Mouse (Mus musculus) lung, postnatal 10 days (tissue): ENCODE results near the gene Ror2.
A peak's percentile ranks its signal among the peaks of the same experiment; 100 is the strongest.
"Not testable (repeated sequence)": the region's sequence is repeated elsewhere in the genome, so short reads cannot be mapped to it uniquely, and the experiment has no call there.

Source experiments
- DNase-seq: peaks from one replicate; pipeline ENCODE4 v3.0.0; 2021

Ror2 gene

DNA sequence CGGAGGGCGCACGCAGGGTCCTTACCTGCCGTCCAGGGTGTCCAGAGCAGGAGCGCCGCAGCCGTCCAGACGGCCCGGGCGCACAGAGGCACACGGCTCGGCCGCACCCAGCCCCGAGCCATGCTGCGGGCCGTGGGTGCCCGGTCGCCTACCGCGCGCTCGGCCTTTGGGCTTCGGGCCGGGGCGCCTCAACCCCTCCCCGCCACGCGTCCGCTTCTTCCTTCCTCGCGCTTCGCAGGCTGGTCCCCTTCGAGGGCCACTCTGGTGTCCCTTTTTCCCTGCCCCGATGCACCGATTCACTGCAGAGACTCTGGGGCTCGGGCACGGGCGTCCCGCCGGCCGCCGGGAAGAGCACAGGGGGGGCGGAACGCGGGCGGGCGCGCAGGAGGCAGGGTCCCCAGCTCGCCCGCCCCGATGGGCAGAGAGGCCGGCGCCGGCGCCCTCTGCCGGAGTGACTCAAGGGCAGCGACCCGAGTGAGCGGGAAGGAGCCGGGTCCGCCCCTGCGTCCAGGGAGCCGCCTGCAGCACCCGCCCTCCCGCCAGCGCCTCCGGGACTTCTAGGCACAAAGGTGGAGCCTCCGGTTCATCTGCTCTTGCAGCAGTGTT is at the start of gene Ror2:
Gene Ror2, minus strand, starts transcription at position 369 of the 606 bp plus-strand sequence.
- peak; percentile 84 for DNase-seq

DNA sequence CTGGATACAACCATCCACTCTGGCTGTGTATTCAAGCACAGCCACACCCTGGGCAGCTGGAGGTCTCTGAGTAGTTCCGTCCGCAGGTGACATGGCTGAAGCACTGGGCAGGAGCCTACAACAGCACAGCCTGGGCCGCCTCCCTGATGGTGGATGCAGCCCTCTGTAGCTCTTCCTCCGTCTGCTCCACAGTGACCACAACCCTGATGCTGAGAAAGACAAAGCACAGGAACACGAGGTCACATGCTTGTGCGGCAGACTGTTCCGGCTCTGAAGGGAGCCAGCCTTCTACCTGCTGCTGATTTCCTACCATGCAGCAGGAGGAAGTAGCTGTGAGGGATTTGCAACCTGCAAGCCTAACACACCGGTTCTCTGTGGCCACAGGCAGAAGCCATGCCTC is 47.8 kb upstream of the Ror2 start:
- DNase-seq, result no peak

DNA sequence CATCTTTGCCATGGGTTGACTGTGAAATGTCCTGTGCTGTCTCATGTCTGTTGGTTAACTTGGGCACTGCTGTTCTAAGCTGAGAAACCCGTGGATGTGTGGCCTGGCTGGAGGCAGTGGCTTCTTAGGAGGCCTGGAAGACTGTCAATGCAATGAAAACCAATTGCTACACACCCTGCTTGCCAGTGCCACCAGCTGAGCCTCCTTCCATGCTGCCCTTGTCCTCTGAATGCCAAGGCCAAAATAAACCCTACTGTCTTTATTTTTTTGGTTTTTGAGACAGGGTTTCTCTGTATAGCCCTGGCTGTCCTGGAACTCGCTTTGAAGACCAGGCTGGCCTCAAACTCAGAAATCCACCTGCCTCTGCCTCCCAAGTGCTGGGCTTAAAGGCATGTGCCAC is 44.3 kb upstream of the Ror2 start:
- DNase-seq, result no peak

DNA sequence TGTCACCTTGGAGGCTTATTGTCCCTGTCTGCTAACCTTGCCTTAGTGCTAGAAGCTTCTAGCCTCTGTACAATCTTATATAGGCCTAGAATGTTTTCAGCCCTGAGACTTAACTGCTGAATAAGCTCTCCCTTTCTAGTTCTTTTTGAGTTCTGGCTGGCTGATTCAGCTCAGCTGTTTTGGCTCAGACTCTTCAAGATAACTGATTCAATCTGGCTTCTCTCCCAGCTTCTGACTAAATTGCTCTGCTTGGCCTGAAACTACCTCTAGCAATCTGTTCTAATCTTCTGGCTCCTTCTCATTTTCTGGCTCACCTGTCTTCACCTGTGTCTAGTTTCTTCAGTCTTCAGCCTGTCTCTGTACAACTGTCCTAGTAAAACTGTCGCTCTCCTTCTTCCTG is 39.6 kb upstream of the Ror2 start:
- DNase-seq, result no peak

DNA sequence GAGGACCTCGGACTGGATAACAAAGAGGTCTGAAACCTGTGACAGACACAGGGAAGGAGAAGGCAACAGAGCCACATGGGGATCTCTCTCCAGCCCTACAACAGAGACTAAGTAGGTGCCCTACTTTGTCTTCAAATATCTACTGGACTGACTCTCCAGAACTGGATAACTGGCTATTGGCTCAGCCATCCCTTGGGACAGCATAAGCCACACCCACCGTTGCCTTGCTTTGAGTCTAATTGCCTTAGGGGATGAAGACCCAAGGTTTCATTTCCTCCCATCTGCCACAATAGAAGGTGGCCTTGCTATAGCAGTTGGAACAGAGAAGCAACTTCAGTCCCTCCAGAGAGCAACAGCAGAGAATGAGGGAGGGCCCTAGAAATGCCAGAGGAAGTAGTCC is 37.7 kb upstream of the Ror2 start:
- no peak for DNase-seq

DNA sequence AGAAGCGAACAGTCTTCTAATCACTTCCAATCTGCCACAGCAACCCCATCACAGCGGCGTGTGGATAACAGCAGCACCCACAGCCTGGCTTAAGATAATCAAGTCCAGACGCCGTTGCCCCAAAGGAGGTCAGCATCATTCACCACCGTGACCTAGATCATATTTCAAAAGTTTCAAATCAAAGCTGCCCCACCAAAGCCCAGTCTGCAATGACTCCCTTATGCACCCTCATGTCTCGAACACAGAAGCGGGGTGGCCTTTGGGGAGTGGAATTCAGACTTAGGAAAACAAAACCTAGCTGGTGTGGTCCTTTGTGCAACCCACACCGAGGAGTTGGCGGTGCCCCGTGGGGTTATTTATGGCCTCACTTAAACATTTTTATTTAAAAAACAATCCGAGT is 35.0 kb upstream of the Ror2 start:
- no peak for DNase-seq

DNA sequence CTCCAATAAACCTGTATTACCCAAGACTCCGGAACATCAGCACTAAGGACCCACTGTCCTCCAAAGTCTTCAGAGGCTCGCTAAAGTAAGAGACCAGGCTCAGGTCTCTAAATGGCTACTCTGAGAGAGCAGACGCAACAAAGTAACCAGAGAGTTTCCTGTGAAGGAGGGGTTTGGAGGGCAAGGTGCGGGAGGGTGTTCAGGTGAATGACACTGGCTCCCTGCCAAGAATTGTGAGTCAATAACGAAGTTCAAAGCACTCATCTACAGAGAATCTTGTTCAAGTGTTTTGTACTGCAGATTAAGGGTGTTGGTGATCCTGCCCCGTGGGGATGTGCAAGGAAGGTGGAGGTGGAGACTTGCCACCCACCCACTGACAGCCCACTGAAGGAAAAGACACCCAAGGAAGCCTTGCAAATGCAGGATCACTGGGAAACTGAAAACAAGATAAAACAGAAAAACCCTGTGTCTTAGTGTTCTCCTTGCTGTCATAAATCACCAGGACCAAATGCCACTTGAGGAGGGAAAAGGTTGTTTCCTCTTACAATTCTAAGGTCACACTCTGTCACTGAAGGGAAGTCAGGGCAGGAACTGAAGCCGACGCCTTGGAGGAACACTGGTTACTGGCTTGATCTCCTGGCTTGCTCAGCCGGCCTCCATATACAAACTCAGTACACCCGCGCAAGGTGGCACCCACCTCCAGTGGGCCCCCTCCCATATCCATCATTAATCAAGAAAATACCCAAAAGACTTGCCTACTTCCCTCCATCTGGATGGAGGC is 30.8 kb upstream of the Ror2 start:
- DNase-seq, result no peak

DNA sequence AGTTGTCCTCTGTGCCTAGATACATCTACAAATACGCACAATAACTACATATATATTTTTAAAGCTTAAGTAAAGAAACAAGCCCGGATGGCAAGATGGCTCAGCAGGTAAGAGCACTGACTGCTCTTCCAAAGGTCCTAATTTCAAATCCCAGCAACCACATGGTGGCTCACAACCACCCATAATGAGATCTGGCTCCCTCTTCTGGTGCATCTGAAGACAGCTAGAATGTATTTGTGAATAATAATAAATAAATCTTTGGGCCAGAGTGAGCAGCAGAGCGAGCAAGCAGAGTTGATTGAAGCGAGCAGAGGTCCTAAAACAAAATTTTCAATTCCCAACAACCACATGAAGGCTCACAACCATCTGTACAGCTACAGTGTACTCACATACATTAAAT is 29.8 kb upstream of the Ror2 start:
- not testable (repeated sequence) for DNase-seq

DNA sequence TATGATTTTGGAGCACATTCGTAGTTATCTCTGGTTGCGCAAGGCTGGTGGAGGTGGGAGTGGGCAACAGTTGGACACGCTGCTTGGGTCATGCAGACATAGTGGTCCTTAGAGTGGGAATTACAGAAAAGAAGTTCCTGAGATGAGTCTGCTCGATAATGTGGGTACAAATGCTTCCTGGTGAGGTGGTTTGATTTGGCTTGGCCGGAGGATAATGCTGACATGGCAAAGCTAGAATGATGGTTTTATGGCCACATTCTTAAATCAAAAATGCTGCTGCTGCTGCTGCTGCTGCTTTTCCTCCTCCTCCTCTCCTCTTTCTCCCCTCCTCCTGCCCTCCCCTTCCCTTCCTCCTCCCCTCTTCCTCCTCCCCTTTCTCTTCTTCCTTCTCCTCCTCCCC is 24.5 kb upstream of the Ror2 start:
- DNase-seq, result no peak

DNA sequence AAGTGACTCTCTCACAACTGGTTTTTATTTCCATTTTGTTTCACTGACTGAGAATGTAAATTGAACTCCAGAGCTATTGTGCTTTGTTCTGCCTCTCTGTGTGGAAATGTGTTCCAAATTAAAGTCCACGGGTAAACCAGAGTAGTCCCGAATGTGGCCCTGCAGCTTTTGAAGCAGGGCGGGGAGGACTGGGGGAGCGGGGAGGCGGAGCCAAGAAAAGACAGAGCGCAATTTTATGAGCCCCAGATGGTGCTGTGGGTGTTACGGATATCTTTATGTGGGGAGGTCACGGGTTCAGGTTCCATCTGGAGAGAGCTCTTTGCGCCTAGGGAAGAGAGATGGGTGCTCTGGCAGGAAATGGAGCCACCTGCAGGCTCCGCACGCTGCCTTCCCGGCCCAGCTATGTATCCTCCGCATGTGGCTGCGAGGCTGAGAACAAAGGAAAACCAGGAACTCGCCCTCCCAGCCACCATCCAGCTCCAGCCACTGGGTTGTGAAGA is 23.8 kb upstream of the Ror2 start:
- peak; percentile 54 for DNase-seq

DNA sequence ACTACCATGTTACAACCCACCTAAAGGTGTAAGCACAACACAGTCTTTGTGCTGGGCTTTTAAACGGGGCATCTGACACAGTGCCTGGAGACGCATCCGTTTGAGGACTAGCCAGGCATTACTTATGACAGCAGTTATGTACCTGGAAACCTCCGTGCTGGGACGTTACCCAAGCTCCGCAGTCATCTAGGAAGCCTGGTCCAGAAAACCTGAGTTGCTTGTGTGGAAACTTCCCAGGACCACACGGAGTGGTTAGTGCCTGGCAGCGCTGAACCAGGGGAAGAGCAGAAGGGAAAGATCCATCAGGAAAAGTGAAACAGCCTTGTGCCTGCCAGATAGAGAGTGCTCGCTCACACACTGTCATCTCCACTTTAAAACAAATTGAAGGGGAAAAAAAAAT is 23.2 kb upstream of the Ror2 start:
- DNase-seq, result no peak

DNA sequence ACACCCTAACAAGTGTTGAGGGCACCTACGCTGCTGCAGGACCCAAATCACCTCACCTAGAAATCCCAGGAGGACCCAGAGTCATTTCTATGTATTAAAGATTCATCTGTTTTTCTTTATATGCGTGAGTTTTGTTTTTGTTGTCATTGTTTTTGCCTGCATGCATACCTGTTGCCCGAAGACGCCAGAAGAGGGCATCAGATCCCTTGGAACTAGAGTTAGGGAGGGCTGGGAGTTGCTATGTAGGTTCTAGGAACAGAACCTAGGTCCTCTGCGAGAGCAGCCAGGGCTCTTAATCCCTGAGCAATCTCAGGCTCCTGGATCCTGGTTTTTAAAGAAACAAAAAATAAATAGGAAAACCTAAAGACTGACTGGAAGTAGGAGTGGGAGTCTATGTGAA is 20.9 kb upstream of the Ror2 start:
- DNase-seq, result no peak

DNA sequence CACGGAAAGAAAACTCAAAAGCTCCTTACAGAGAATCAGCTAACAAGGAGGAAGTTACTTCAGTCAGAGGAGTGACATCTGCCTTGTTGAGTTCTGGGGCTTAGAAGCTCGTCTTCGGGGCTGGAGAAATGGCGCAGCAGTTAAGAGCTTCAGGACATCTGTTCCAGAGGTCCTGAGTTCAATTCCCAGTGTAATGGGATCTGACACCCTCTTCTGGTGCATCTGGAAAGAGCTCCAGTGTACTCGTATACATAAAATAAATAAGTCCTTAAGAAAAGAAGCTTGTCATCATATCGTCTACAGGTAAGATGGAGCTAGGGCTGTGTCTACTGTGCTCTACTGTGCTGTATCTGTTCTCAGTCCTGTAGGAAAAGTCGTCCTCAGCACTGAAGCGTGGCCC is 19.3 kb upstream of the Ror2 start:
- DNase-seq, result no peak

DNA sequence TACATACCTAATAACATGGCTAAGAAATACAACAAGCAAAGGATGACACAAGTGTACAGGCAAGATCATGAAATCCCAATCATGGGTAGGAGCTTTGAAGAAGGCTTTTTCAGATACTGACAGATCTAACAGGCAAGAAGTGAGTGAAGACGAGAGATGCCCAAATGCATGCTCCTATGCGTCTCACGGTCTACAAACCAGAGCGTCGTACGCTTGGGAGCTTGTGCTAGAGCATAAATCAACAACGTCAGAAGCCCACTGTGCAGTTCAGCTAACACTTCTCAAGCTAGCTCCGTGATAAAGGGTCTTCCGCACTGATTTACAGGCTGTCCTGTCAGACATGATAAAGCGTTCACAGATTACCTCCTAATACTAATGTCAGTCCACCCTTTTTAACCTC is 16.8 kb upstream of the Ror2 start:
- DNase-seq, result no peak

DNA sequence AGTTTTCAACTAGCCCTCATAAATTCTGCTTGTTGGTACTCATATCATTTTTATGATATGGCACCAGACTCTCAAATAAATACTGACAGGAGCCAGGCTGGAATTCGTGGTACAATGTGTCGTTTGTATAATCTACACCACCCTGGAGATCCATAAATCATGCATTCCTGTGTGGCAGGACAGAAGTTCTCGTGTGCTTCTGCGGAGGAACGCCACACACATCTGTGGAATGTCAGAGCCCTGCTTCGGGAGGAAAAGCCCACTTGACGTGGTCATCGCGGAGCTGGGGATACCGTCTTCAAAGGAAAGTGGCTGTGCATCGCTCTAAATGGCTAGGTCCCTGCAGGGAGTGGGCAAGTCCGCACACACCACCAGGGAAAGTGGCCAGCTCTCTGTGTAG is 7.1 kb upstream of the Ror2 start:
- no peak for DNase-seq

DNA sequence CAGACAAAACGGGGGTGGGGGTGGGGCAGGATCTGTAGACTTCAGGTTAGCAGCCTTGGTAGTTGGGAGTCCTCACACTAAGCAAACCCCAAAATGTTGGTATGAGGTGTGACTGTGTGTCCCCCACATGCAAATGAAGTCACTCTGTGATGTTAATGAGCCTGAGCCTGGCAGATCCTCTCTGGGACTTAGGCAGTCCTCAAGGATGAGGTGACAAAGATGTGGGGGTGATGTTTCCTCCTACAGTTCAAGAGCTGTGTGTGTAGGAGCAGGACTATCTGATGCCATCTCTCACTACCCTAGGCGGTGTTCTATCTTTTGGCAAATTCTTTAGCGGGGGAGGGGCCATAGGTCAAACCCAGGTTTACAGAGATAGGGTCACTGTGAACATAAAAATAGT is 6.3 kb upstream of the Ror2 start:
- no peak for DNase-seq

DNA sequence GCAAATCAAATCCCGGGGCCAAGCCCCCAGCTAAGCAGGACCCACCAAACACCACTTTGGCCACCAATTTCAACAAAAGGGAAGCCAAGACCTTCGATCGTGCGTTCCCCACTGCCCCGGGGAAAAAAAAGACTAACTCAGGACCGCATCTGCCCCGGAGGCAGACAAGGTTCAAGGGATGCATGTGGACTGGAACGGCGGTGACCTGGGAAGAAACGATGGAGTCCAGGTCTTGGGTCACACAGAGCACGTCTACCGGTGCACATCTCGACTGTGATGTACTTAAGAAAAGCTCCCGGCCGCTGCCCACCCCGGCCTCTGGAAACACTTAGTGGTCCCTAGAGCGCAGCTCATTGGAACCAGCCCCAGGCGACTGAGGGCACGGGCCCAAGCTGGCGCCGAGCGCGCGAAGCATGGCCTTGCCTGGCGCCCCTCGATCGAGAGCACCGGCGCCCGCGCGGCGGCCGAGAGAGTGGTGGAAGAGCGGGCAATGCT is 616 bp downstream of the Ror2 start:
- peak; percentile 47 for DNase-seq

DNA sequence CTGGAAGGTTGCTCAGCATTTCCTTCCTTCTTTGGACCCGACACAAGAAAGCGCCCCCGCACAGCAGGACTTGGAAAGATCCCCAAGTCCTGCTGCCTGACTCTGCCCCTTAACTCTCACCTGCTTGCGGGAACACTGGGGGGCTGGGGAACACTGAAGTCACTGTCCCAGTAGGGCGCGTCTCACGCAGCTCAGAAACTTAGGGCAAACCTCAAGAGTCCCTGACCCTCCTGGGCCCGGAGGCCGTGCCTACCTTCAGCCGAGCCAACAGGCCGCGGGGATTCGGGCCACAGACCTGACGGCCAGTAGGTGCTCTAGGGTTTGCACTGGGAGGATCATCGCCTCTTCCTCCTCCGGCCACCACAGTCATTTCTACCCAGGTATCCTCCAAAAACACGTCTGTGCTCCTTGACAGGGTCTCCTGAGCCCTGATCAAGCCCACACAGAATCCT is 1.2 kb downstream of the Ror2 start:
- DNase-seq, result peak; percentile 31

DNA sequence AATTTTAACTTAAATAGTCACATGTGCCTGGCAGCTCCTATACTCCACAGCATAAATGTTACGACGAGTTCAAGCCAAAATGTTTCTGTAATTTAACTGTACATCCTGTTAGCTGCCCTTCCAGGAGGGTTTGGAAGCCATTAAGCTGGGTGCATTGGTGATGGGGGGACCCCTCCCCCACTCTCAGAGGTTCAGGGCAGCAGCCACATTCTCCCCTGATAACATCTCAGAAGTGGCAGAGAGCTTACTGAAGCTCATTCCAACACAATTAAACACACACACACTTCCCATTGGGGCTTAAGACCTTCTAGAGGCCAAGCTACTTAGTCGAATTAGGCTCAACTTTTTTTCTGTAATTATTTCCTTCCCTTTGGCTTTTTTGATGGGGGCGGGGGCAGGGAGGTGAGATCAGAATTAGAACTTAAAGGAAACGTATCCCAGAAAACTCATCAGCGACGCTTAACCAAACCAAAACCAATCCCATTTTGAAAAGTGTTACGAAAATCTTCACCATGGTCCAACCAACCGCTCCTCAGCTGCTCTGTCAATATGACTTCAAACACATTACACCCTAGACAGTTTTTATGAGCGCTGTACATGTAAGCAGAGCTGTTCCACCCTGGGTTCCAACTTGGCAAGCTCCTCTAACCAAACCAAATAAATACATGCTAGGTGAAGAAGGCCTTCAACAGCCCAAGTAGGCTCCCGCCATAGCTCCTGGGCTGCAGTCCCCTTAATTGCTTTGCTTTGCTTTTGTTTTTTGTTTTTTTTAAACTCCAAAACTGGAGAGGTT is 4.1 kb downstream of the Ror2 start:
- peak; percentile 31 for DNase-seq

DNA sequence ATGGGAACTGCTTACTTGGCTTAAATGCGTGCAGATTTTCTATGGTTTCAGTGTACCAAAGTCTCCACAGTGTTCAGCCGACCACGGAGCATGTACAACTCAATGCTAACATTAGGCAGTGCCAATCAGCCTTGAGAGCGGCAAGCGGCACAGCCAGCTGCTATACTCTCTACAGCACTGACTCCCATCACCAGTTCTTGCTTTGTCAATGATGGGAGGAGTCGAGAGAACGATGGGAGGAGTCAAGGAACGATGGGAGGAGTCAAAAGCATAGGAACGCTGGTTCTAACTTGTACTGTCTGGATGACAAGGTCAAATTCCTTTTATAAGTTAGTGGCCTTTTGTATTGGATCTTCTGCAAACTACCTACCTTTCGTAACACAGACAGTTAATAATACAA is 7.0 kb downstream of the Ror2 start:
- DNase-seq, result no peak

DNA sequence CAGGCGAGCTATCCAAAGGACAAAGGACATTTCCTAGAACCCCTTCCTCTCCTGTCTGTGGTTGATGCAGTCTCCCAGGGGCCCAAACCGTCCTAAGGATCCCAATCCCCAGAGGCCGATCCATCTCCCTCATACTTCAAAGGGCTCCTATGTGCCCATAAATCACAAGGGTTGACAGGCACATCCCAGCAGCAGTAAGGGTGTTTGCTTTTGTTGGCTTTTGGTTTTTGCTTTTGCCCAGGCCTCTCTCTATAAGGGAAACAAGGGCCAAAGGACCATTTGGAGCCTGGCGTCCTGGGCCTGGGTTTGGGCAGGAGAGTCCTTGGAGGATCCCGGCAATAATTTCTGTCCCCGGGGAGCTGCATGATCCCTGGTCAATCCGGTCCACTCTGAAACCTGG is 9.5 kb downstream of the Ror2 start:
- no peak for DNase-seq

DNA sequence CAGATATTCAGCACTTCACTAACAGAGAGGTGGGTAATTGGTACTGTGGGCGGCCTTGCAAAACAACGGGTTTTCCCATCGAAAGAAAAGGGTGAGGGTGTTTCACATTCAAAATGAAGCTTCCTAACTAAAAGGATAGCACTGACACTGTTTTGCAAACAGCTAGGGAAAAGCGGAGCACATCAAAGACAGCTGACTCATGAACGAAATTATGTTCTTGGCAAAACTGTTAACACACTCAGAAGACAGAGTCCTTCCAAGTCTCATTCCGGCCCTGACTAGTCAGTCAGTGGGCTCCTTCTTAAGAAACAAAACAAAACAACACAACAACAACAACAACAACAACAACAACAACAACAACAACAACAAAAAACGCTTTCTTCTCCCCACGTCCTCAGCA is 10.1 kb downstream of the Ror2 start:
- DNase-seq, result peak; percentile 39

DNA sequence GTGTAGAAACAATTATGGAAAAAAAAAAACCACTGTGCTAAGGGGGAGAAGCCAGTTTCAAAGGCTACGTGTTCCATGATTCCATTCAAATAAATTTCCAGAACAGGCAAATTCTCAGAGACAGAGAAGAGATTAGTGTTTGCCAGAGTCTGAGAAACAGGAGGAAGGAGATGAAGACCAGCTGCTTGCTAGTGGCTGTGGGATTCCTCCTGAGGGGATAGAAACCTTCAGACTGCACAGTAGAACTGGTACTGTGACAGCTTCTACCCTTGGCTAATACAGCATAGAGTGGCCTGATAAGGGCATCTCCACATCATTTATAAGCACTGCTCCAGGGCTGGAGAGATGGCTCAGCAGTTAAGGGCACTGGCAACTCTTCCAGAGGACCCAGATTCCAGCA is 11.2 kb downstream of the Ror2 start:
- peak; percentile 32 for DNase-seq

DNA sequence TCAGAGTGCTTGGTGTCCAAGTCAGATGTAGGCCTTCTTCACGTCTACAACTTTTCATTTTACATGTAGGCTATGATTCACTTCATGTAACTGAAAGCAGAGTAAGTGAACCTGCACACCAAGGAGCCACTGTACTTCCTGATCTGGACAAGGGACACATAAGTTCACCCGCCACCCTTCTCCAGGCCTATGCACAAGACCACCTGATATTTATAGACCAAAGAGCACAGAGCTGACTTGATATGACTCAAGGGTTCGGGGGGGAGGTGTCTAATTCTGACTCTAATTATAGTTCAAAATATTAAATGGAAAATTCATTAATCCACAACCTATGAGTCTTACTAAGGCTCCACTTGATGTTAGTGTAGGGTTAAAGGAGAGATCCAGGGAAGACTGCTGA is 14.3 kb downstream of the Ror2 start:
- DNase-seq, result no peak
